Mouse (Mus musculus): ENCODE measurements around the gene Kcnn1.

DNA sequence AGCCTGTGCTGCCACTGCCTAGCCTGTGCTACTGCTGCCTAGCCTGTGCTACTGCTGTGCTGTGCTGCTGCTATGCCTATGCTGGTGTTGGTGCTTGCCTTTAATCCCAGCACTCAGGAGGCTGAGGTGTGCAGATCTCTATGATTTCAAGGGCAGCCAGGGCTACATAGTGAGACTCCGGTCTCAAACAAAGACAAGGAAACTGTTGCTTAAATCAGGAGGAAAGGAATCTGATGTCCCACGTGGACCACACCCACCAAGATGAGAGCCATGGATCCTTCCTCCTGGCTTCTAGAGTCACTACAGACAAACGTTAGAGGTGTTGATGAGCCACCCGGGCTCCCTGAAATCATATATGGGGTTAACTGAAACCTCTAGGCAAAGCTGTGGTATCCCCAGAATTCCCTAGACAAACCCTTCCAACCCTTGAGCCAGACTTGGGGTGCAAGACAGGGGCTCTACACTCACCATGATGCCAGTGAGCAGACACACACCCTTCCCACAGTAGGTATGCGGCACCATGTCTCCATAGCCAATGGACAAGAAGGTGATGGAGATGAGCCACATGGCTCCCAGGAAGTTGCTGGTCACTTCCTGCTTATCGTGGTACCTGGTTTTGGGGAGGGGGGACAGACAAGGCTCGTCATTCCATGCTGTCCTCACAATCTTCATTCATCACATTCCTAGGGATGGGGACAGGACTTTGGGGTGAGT is 12.8 kb downstream of the Kcnn1 start:
- TF ChIP-seq CTCF (IDR thresholded peaks at IDR 0.05; ENCODE audit: control insufficient read depth, insufficient read depth, insufficient read length) (no peak), MAX (IDR thresholded peaks at IDR 0.05) (no peak), FOSL1 (IDR thresholded peaks at IDR 0.05; ENCODE audit: insufficient read depth, low read length, poor library complexity, severe bottlenecking) (no peak), MYOG (IDR thresholded peaks at IDR 0.05; ENCODE audit: control insufficient read depth, extremely low read depth, insufficient read length) (no peak)
